Mouse (Mus musculus) lung, embryonic 15.5 days (tissue): Measurements from ENCODE around the gene Lenep. TPM values are rescaled to one million over a fixed set of nuclear protein-coding genes. Genes with fewer than 3 reads are reported as not detected.

Source experiments
- ATAC-seq: fragments of 200-750 bp; cut with Nextera tagmentation; 2 replicates; pipeline ENCODE4 v1.8.0; 2017; ENCODE audit warnings: moderate number of reproducible peaks, borderline replicate concordance; ENCODE audit not compliant: low FRiP score, low TSS enrichment; ENCODE audit errors: extremely low read depth
- H3K27ac ChIP-seq: fragments of 300-500 bp; sonication (generic); 2 replicates; pipeline ENCODE4 v1.5.1; 2015; ENCODE audit warnings: moderate library complexity, mild to moderate bottlenecking, inconsistent platforms
- H3K27me3 ChIP-seq: fragments of 300-500 bp; sonication (generic); 2 replicates; pipeline ENCODE4 v1.6.1; 2015; ENCODE audit warnings: inconsistent platforms
- H3K36me3 ChIP-seq: fragments of 300-500 bp; sonication (generic); 2 replicates; pipeline ENCODE4 v1.6.1; 2015; ENCODE audit warnings: inconsistent platforms
- H3K4me1 ChIP-seq: fragments of 300-500 bp; sonication (generic); 2 replicates; pipeline ENCODE4 v1.6.1; 2015; ENCODE audit warnings: inconsistent platforms
- H3K4me2 ChIP-seq: fragments of 300-500 bp; sonication (generic); 2 replicates; pipeline ENCODE4 v1.6.1; 2015; ENCODE audit warnings: inconsistent platforms, mild to moderate bottlenecking, moderate library complexity
- H3K4me3 ChIP-seq: fragments of 300-500 bp; sonication (generic); 2 replicates; pipeline ENCODE4 v1.5.1; 2015; ENCODE audit warnings: mild to moderate bottlenecking, inconsistent platforms
- H3K9ac ChIP-seq: fragments of 300-500 bp; sonication (generic); 2 replicates; pipeline ENCODE4 v1.6.1; 2015; ENCODE audit warnings: inconsistent platforms
- H3K9me3 ChIP-seq: fragments of 300-500 bp; sonication (generic); 2 replicates; pipeline ENCODE4 v1.6.1; 2016; ENCODE audit warnings: inconsistent platforms
- WGBS: fragments of 180-500 bp; shearing (Covaris S2); methylation state at CpG from one replicate; pipeline ENCODE4 v1.1.7; 2015; 5-methylcytosine and 5-hydroxymethylcytosine counted together
- polyA plus RNA-seq: library from polyadenylated mRNA; unstranded; fragments of >200 nt; fragmentation: Nextera tagmentation; extraction: Ambion mirVana; gene quantifications from 2 replicates; pipeline ENCODE4 v1.2.1, GENCODE M21; 2015

Gene Lenep
- polyA plus RNA-seq, 1 experiment from 2014 or later: not detected

- Histone ChIP-seq H3K4me2 (peak overlapping the region; percentile 97), H3K9ac (peak overlapping the region; percentile 48; the same call in 1 of the 2 replicates), H3K36me3 (no peaks in the 10 kb centered on the region; the same call in 1 of the 2 replicates), H3K27me3 (no peaks in the 10 kb centered on the region), H3K27ac (0 out of 2 replicates have a peak overlapping the region, but pooled peaks have one; percentile 93), H3K4me3 (peak overlapping the region; percentile 60), H3K9me3 (no peaks in the 10 kb centered on the region), H3K4me1 (peaks cover 32% of the 10 kb centered on the region)
- under 1% methylated on average over 4 of the region's 4 CpGs for WGBS
- no peak for ATAC-seq
Measured at GRCm38 (mm10) chr3:89396654-89397005, 6.0 kb downstream of the Lenep start.

- Histone ChIP-seq H3K27ac (peak overlapping the region; percentile 93), H3K4me2 (peak overlapping the region; percentile 97), H3K9ac (peak overlapping the region; percentile 48), H3K9me3 (no peaks in the 10 kb centered on the region), H3K4me3 (peak overlapping the region; percentile 60), H3K27me3 (no peaks in the 10 kb centered on the region), H3K36me3 (no peaks in the 10 kb centered on the region), H3K4me1 (peaks cover 38% of the 10 kb centered on the region)
- no peak for ATAC-seq
- WGBS: 1% methylated on average over 42 of the region's 44 CpGs
Measured at GRCm38 (mm10) chr3:89395806-89396653, 6.6 kb downstream of the Lenep start.

- H3K4me2 ChIP-seq: peak overlapping the region; percentile 97
- H3K9ac ChIP-seq: peak overlapping the region; percentile 59
- H3K4me1 ChIP-seq: peaks cover 44% of the 10 kb centered on the region
- no peaks in the 10 kb centered on the region for H3K27me3 ChIP-seq
- ATAC-seq: no peak
- no peaks in the 10 kb centered on the region for H3K36me3 ChIP-seq
- WGBS: 4% methylated on average over 10 of the region's 10 CpGs
- H3K27ac ChIP-seq: peak overlapping the region; percentile 93
- H3K4me3 ChIP-seq: peak overlapping the region; percentile 60
- no peaks in the 10 kb centered on the region for H3K9me3 ChIP-seq
Measured at GRCm38 (mm10) chr3:89395419-89395805, 7.2 kb downstream of the Lenep start.

- peak overlapping the region; percentile 59 for H3K9ac ChIP-seq
- H3K4me2 ChIP-seq: peak overlapping the region; percentile 97
- no peaks in the 10 kb centered on the region for H3K27me3 ChIP-seq
- peak; percentile 4; the same call in 1 of the 2 replicates for ATAC-seq
- H3K9me3 ChIP-seq: no peaks in the 10 kb centered on the region
- peaks cover 50% of the 10 kb centered on the region for H3K4me1 ChIP-seq
- 0% methylated on average over 12 of the region's 12 CpGs for WGBS
- peak overlapping the region; percentile 60 for H3K4me3 ChIP-seq
- no peaks in the 10 kb centered on the region for H3K36me3 ChIP-seq
- H3K27ac ChIP-seq: peak overlapping the region; percentile 93
Measured at GRCm38 (mm10) chr3:89394894-89395256, 7.7 kb downstream of the Lenep start.

GRCm38 (mm10) chr3:89394006-89394893 lies 8.3 kb downstream of the Lenep start, which contains the start of gene Zbtb7b:
Zbtb7b (minus strand) TSS chr3:89394776.
- Histone ChIP-seq H3K36me3 (no peaks in the 10 kb centered on the region), H3K9me3 (no peaks in the 10 kb centered on the region), H3K27ac (peak within 1 kb of the TSS; percentile 93), H3K4me1 (peaks cover 56% of the 10 kb centered on the region), H3K4me3 (peak within 1 kb of the TSS; percentile 60), H3K27me3 (no peaks in the 10 kb centered on the region), H3K9ac (peak within 1 kb of the TSS; percentile 59), H3K4me2 (peak within 1 kb of the TSS; percentile 97)
- WGBS: 0% methylated on average over 41 of the region's 42 CpGs
- peak; percentile 50 for ATAC-seq

GRCm38 (mm10) chr3:89393605-89394004 lies 9.0 kb downstream of the Lenep start:
- WGBS: 0% methylated on average over 15 of the region's 15 CpGs
- Histone ChIP-seq H3K4me1 (peaks cover 58% of the 10 kb centered on the region), H3K27me3 (no peaks in the 10 kb centered on the region), H3K27ac (peak overlapping the region; percentile 93), H3K4me2 (peak overlapping the region; percentile 97), H3K36me3 (no peaks in the 10 kb centered on the region), H3K9ac (peak overlapping the region; percentile 59), H3K4me3 (peak overlapping the region; percentile 60), H3K9me3 (no peaks in the 10 kb centered on the region)
- ATAC-seq: peak; percentile 95

- Histone ChIP-seq H3K9me3 (no peaks in the 10 kb centered on the region), H3K4me1 (peaks cover 65% of the 10 kb centered on the region), H3K4me3 (peak overlapping the region; percentile 60), H3K9ac (peak overlapping the region; percentile 60), H3K27me3 (no peaks in the 10 kb centered on the region), H3K36me3 (no peaks in the 10 kb centered on the region), H3K4me2 (peak overlapping the region; percentile 97), H3K27ac (peak overlapping the region; percentile 93)
- 0% methylated on average over 17 of the region's 24 CpGs for whole genome bisulfite sequencing
- ATAC-seq: no peak
Measured at GRCm38 (mm10) chr3:89392871-89393311, 9.7 kb downstream of the Lenep start.

- WGBS: under 1% methylated on average over 50 of the region's 56 CpGs
- no peak for ATAC-seq
- peak overlapping the region; percentile 93 for H3K27ac ChIP-seq
- no peaks in the 10 kb centered on the region for H3K27me3 ChIP-seq
- no peaks in the 10 kb centered on the region for H3K36me3 ChIP-seq
- H3K4me3 ChIP-seq: peak overlapping the region; percentile 60
- H3K9ac ChIP-seq: peak overlapping the region; percentile 60
- no peaks in the 10 kb centered on the region for H3K9me3 ChIP-seq
- peaks cover 74% of the 10 kb centered on the region for H3K4me1 ChIP-seq
- peak overlapping the region; percentile 97 for H3K4me2 ChIP-seq
Measured at GRCm38 (mm10) chr3:89391663-89392511, 10.7 kb downstream of the Lenep start.

GRCm38 (mm10) chr3:89390699-89391662 lies 11.6 kb downstream of the Lenep start:
- peaks cover 73% of the 10 kb centered on the region for H3K4me1 ChIP-seq

GRCm38 (mm10) chr3:89390111-89390515 lies 12.5 kb downstream of the Lenep start:
- Histone ChIP-seq H3K4me1 (peaks cover 72% of the 10 kb centered on the region), H3K4me2 (peak overlapping the region; percentile 97), H3K36me3 (no peaks in the 10 kb centered on the region), H3K27me3 (no peaks in the 10 kb centered on the region), H3K9ac (no peak overlapping the region), H3K27ac (peak overlapping the region; percentile 93), H3K4me3 (peak overlapping the region; percentile 60), H3K9me3 (no peaks in the 10 kb centered on the region)
- 16% methylated on average over 5 of the region's 5 CpGs for WGBS
- no peak for ATAC-seq

More at GRCm38 (mm10) chr3:89390699-89391662, 11.6 kb downstream of the Lenep start:
- Histone ChIP-seq H3K9ac (peak overlapping the region; percentile 60), H3K4me2 (peak overlapping the region; percentile 97), H3K36me3 (no peaks in the 10 kb centered on the region), H3K27ac (peak overlapping the region; percentile 93), H3K9me3 (no peaks in the 10 kb centered on the region), H3K27me3 (no peaks in the 10 kb centered on the region), H3K4me3 (peak overlapping the region; percentile 60)
- no peak for ATAC-seq
- WGBS: 8% methylated on average over 19 of the region's 19 CpGs
